Mouse (Mus musculus): ENCODE data around the gene Fbxl7. TPM values are rescaled to one million over a fixed set of nuclear protein-coding genes. Genes with fewer than 3 reads are reported as not detected.

The Fbxl7 gene
- polyA plus RNA-seq, 1 experiment from 2014 or later: 3.6 TPM

- TF ChIP-seq CTCF (IDR thresholded peaks at IDR 0.05; ENCODE audit: low read depth): no peak
- Histone ChIP-seq H3K4me2 (replicated peaks; ENCODE audit: low read depth) (no peak overlapping the region), H3K9me3 (ENCODE audit: control insufficient read depth) (no peaks in the 10 kb centered on the region), H3K27ac (ENCODE audit: low read depth, low read length) (no peak overlapping the region), H3K4me3 (ENCODE audit: low read depth, low read length) (no peak overlapping the region), H3K27me3 (replicated peaks; ENCODE audit: control insufficient read depth, insufficient read depth, low read length) (peaks cover 14% of the 10 kb centered on the region; the same call in 1 of the 2 replicates), H3K36me3 (ENCODE audit: control insufficient read depth, insufficient read depth) (no peaks in the 10 kb centered on the region), H3K4me1 (replicated peaks; ENCODE audit: control insufficient read depth, insufficient read depth, low read length) (no peaks in the 10 kb centered on the region), H3K9ac (ENCODE audit: low read depth, low read length) (no peak overlapping the region)
- 47% methylated on average over 4 of the region's 4 CpGs for WGBS
- no peak for ATAC-seq
Measured at GRCm38 (mm10) chr15:26893136-26893535, 2.2 kb downstream of the Fbxl7 start.

GRCm38 (mm10) chr15:26889971-26890370, 5.4 kb downstream of the Fbxl7 start:
- no peak for ATAC-seq
- peaks cover 9% of the 10 kb centered on the region; the same call in 1 of the 2 replicates for H3K27me3 ChIP-seq (replicated peaks; ENCODE audit: control insufficient read depth, insufficient read depth, low read length)
- no peak for TF ChIP-seq CTCF (IDR thresholded peaks at IDR 0.05; ENCODE audit: low read depth)
- H3K27ac ChIP-seq (ENCODE audit: low read depth, low read length): no peak overlapping the region
- 0 out of 2 replicates have a peak, but pooled peaks cover 8% of the 10 kb centered on the region for H3K4me1 ChIP-seq (replicated peaks; ENCODE audit: control insufficient read depth, insufficient read depth, low read length)
- H3K4me2 ChIP-seq (replicated peaks; ENCODE audit: low read depth): no peak overlapping the region
- no peak overlapping the region for H3K9ac ChIP-seq (ENCODE audit: low read depth, low read length)
- H3K36me3 ChIP-seq (ENCODE audit: control insufficient read depth, insufficient read depth): no peaks in the 10 kb centered on the region
- H3K4me3 ChIP-seq (ENCODE audit: low read depth, low read length): no peak overlapping the region
- no peaks in the 10 kb centered on the region for H3K9me3 ChIP-seq (ENCODE audit: control insufficient read depth)
- WGBS: 68% methylated on average over 5 of the region's 5 CpGs

GRCm38 (mm10) chr15:26888170-26888569, 7.2 kb downstream of the Fbxl7 start:
- no peak overlapping the region for H3K27ac ChIP-seq (ENCODE audit: low read depth, low read length)
- H3K4me1 ChIP-seq (replicated peaks; ENCODE audit: control insufficient read depth, insufficient read depth, low read length): 0 out of 2 replicates have a peak, but pooled peaks cover 8% of the 10 kb centered on the region
- no peaks in the 10 kb centered on the region for H3K36me3 ChIP-seq (ENCODE audit: control insufficient read depth, insufficient read depth)
- H3K4me3 ChIP-seq (ENCODE audit: low read depth, low read length): no peak overlapping the region
- no peak overlapping the region for H3K4me2 ChIP-seq (replicated peaks; ENCODE audit: low read depth)
- no peaks in the 10 kb centered on the region for H3K9me3 ChIP-seq (ENCODE audit: control insufficient read depth)
- H3K27me3 ChIP-seq (replicated peaks; ENCODE audit: control insufficient read depth, insufficient read depth, low read length): no peaks in the 10 kb centered on the region
- ATAC-seq: no peak
- WGBS: 72% methylated on average over 10 of the region's 10 CpGs
- TF ChIP-seq CTCF (IDR thresholded peaks at IDR 0.05; ENCODE audit: low read depth): no peak
- no peak overlapping the region for H3K9ac ChIP-seq (ENCODE audit: low read depth, low read length)

GRCm38 (mm10) chr15:26885979-26886378, 9.4 kb downstream of the Fbxl7 start:
- Histone ChIP-seq H3K9me3 (ENCODE audit: control insufficient read depth) (no peaks in the 10 kb centered on the region), H3K4me3 (ENCODE audit: low read depth, low read length) (no peak overlapping the region), H3K27me3 (replicated peaks; ENCODE audit: control insufficient read depth, insufficient read depth, low read length) (no peaks in the 10 kb centered on the region), H3K27ac (ENCODE audit: low read depth, low read length) (no peak overlapping the region), H3K4me2 (replicated peaks; ENCODE audit: low read depth) (no peak overlapping the region), H3K4me1 (replicated peaks; ENCODE audit: control insufficient read depth, insufficient read depth, low read length) (0 out of 2 replicates have a peak, but pooled peaks cover 8% of the 10 kb centered on the region), H3K9ac (ENCODE audit: low read depth, low read length) (no peak overlapping the region), H3K36me3 (ENCODE audit: control insufficient read depth, insufficient read depth) (no peaks in the 10 kb centered on the region)
- TF ChIP-seq CTCF (IDR thresholded peaks at IDR 0.05; ENCODE audit: low read depth): no peak
- no peak for ATAC-seq
- 27% methylated on average over 2 of the region's 2 CpGs for WGBS

- Histone ChIP-seq H3K27ac (ENCODE audit: low read depth, low read length) (no peak overlapping the region), H3K4me3 (ENCODE audit: low read depth, low read length) (no peak overlapping the region), H3K36me3 (ENCODE audit: control insufficient read depth, insufficient read depth) (no peaks in the 10 kb centered on the region), H3K9me3 (ENCODE audit: control insufficient read depth) (no peaks in the 10 kb centered on the region), H3K4me1 (replicated peaks; ENCODE audit: control insufficient read depth, insufficient read depth, low read length) (no peaks in the 10 kb centered on the region), H3K9ac (ENCODE audit: low read depth, low read length) (no peak overlapping the region), H3K4me2 (replicated peaks; ENCODE audit: low read depth) (no peak overlapping the region), H3K27me3 (replicated peaks; ENCODE audit: control insufficient read depth, insufficient read depth, low read length) (no peaks in the 10 kb centered on the region)
- TF ChIP-seq CTCF (IDR thresholded peaks at IDR 0.05; ENCODE audit: low read depth): no peak
- ATAC-seq: no peak
- 80% methylated on average over 8 of the region's 8 CpGs for WGBS
Measured at GRCm38 (mm10) chr15:26880212-26880956, 15.0 kb downstream of the Fbxl7 start.

- Histone ChIP-seq H3K4me3 (ENCODE audit: low read depth, low read length) (no peak overlapping the region), H3K4me1 (replicated peaks; ENCODE audit: control insufficient read depth, insufficient read depth, low read length) (no peaks in the 10 kb centered on the region), H3K4me2 (replicated peaks; ENCODE audit: low read depth) (no peak overlapping the region), H3K36me3 (ENCODE audit: control insufficient read depth, insufficient read depth) (no peaks in the 10 kb centered on the region), H3K27ac (ENCODE audit: low read depth, low read length) (no peak overlapping the region), H3K9me3 (ENCODE audit: control insufficient read depth) (no peaks in the 10 kb centered on the region), H3K27me3 (replicated peaks; ENCODE audit: control insufficient read depth, insufficient read depth, low read length) (no peaks in the 10 kb centered on the region), H3K9ac (ENCODE audit: low read depth, low read length) (no peak overlapping the region)
- 16% methylated on average over 4 of the region's 4 CpGs for WGBS
- TF ChIP-seq CTCF (IDR thresholded peaks at IDR 0.05; ENCODE audit: low read depth): no peak
- no peak for ATAC-seq
Measured at GRCm38 (mm10) chr15:26875687-26876086, 19.7 kb downstream of the Fbxl7 start.
